Mouse (Mus musculus) v-Abl transformed pro-B cells (cell line): ENCODE measurements around the gene Zfp410.

Source experiments
- in situ Hi-C, 2 experiments: fragments of 400-800 bp; cut with MboI; formaldehyde crosslinking; loops; one replicate each; pipeline ENCODE4 v1.15.1; 2025; ENCODE audit not compliant: unreplicated experiment in 2 of 2

The Zfp410 gene

GRCm38 (mm10) chr12:84347192-84347591 is 30.5 kb downstream of the Zfp410 start:
- in situ Hi-C loops = loop anchor here (5.0 to 10.0 kb wide), 3 partner anchors 70 to 238 kb away; partner anchors contain the start of genes Aldh6a1 (in 1 of the 2), Lin52 (in 1 of the 2) and Rnf113a2 (in 1 of the 2)

DNA sequence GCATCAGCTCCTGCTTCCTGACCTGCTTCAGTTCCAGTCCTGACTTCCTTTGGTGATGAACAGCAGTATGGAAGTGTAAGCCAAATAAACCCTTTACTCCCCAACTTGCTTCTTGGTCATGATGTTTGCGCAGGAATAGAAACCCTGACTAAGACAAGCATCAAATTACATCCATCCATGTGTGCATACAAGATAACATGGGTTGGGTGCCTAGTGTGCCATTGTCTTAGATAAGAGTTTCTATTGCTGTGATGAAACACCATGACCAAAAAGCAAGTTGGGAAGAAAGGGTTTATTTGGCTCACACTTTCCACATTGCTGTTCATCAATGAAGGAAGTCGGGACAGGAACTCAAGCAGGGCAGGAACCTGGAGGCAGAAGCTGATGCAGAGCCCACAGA is 42.0 kb downstream of the Zfp410 start:
- in situ Hi-C loops = loop anchor here in 1 of 2 experiments (5.0 kb wide), 1 partner anchor 89 kb away; no protein-coding TSS in a partner anchor

DNA sequence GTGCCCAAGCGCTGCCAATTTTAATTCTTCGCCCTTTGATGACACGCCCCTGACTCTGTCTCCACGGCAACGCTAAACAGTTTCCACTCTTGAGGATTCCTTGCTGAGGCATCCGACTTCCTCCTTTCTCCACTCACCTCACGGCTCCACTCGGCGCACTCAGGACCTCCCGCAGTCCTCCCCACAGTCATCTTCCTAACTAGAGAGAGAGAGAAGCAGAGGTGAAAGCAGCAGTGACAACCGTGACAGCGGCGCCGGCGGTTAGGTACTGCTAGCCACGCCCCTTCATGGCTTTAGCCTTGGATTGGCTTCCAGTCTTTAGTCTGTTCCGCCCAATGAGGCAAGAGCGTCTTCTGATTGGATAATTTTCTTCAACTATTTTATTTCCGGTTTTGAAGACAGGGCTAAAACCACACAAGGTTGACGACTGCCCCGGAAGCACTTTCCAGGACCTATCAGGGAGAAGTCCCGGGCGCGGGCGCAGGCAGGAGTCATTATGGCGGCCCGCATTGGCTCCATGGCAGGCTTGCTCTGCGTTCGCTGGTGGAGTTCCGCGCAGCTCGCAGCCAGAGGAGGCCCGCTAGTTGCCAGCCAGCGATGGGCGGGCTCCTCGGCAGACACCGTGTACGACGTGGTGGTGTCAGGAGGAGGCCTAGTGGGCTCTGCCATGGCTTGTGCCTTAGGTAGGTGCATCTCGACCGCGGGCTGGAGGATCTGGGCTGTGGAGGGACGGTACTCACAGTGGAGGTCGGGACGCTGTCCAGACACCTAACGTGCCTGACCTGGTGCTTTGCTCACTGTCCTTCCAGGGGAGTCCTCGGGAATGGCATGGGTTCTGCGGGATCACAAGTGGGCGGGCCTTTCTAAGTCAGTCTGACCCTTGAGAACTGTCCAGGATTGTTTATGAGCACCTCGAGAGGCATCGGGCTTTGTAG is 45.2 kb downstream of the Zfp410 start, which contains the start of the genes Coq6 and Fam161b:
Coq6 (plus strand) TSS at position 103 of the 935 bp plus-strand sequence.
Fam161b (minus strand) TSS at position 279 of the 935 bp plus-strand sequence.
- in situ Hi-C loops = no loop called here

- in situ Hi-C loops = no loop called here
These were observed 46.2 kb downstream of the Zfp410 start for GRCm38 (mm10) chr12:84362872-84363271.

- in situ Hi-C loops = no loop called here
These were observed 47.6 kb downstream of the Zfp410 start for GRCm38 (mm10) chr12:84364291-84364690.

DNA sequence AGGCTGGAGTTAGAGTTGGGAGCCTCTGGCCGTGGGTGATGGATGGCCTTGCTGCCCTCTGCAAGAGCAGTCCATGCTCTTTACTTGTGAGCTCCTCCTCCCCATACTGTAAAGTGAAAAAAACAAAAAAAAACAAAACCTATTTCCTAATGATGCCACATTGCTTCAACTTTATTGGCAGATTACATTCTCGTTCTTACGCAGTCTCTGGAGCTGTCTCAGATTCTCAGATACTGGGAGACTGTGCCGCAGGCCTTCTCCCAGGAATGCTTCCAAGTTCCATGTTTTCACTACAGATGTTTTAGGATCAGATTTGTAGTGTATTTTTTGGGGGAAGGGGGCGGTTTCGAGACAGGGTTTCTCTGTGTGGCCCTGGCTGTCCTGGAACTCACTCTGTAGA is 48.5 kb downstream of the Zfp410 start:
- in situ Hi-C loops = no loop called here

- in situ Hi-C loops = no loop called here
These were observed 50.3 kb downstream of the Zfp410 start for GRCm38 (mm10) chr12:84366971-84367370.

- in situ Hi-C loops = no loop called here
These were observed 55.0 kb downstream of the Zfp410 start for GRCm38 (mm10) chr12:84371647-84372046.

GRCm38 (mm10) chr12:84373831-84374481 is 57.3 kb downstream of the Zfp410 start:
- in situ Hi-C loops = no loop called here

DNA sequence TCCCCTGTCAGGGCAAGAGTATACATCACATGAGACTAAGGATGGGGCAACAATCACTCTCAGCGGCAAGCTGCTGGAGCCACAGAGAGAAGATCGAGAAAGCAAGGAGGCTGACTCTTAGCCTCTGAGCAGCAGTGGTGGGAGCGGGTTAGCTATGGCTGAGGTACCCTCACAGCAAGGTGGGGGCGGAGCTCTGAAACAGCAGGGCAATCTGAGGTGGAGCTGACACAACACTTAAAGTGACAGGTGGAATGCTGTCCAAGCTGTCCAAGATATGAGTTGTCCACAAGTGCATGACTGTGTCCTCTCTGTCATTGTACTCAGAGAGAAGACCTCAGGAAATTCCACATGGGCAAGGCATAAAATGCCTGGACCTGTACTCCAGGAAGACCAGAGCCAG is 65.7 kb downstream of the Zfp410 start:
- in situ Hi-C loops = no loop called here

- in situ Hi-C loops = no loop called here
These were observed 68.0 kb downstream of the Zfp410 start for GRCm38 (mm10) chr12:84384644-84385081.

GRCm38 (mm10) chr12:84385408-84385807 is 68.8 kb downstream of the Zfp410 start:
- in situ Hi-C loops = no loop called here

DNA sequence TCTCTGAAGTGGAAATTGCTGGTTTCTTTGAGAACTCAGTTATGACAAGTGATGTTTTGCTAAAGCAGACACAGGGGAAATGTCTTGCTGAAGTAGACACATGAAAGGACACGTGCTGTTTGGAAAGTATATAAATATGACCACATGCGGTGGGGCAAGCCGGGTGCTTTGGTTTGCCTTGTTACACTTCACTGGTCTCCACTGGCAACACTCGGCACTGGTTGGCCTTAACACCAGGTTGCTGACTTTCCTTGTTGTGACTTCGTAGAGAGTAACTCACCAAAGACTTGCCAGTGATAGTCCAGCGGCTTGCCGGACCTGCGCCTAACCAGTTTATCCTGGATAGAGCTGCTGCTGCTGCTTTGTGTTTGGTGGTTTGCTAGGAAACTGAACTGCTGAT is 71.4 kb downstream of the Zfp410 start:
- in situ Hi-C loops = no loop called here

DNA sequence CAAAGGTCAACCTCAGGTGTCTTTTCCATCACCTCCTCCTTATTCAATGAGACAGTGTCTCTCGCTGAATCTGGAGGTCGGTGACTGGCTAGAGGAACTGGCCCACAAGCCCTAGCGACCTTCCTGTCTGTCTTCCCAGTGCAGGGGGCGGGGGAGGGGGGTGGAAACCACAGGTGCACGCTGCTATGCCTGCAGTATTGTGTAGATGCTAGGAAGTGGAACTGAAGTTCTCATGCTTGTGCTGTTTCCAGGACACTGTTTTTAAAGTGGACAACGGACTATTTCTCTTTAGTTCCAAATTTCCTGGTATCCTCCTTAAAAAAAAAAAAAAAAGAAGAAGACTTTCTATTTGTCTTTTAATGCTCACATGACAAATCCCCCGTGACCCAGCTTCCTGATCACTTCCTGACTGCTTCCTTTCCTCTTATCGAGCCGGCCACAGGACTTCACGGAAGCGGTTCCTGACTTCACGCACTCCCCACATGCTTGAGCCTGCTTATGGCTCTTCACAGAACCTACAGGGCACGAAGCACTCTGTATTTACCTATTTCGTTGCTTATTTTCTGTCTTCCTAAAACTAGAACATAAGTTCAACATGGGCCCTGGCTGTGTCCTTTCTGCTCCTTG is 72.2 kb downstream of the Zfp410 start:
- in situ Hi-C loops = no loop called here

- in situ Hi-C loops = no loop called here
These were observed 73.7 kb downstream of the Zfp410 start for GRCm38 (mm10) chr12:84390336-84390735.

DNA sequence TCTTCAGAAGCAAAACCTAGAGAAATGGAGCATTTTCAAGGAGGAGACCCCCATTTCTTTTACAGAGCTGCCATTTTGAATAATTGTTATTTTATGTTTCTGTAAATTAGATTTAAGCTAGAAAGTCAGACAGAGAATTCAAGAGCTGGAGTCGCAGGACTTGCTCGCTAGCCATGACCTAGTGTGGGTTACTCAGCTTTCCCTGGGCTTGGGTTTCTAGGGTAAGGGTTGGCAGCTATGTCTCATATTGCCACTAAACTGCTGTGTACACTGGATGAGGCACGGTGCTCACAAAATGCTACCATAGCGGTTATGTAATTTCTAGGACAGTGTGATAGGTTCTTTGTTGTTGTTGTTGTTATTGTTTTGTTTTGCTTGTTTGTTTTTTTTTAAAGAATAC is 76.0 kb downstream of the Zfp410 start:
- in situ Hi-C loops = no loop called here
